Mouse (Mus musculus) ES-E14 (cell line): ENCODE measurements around the gene Marc2. TPM values are rescaled to one million over a fixed set of nuclear protein-coding genes. Genes with fewer than 3 reads are reported as not detected.

Experiments used
- DNase-seq: peaks from one replicate; pipeline ENCODE4 v3.0.0-alpha.2; 2013; ENCODE audit warnings: low read depth, low spot score
- H3K27ac ChIP-seq: 2 replicates; pipeline ENCODE4 v1.5.1; 2012; ENCODE audit warnings: low read depth, mild to moderate bottlenecking, low read length, moderate library complexity, mixed read lengths; ENCODE audit not compliant: poor library complexity, insufficient read depth, severe bottlenecking
- H3K36me3 ChIP-seq: 2 replicates; pipeline ENCODE4 v1.6.1; 2012; ENCODE audit warnings: mild to moderate bottlenecking, low read length, moderate library complexity, mixed read lengths; ENCODE audit not compliant: control insufficient read depth, poor library complexity, insufficient read depth, severe bottlenecking
- H3K4me1 ChIP-seq, 2 experiments: fragments of 150-350 bp in 1 of 2; sonication (generic) in 1 of 2; 2 replicates each; pipeline ENCODE4 v1.6.1; 2012; ENCODE audit warnings: low read length in 2 of 2, mild to moderate bottlenecking in 1 of 2, mixed read lengths in 1 of 2; ENCODE audit not compliant: control insufficient read depth in 2 of 2, insufficient read depth in 2 of 2, poor library complexity in 1 of 2
- H3K4me3 ChIP-seq, 2 experiments: fragments of 150-350 bp in 1 of 2; sonication (generic) in 1 of 2; 2 replicates each; pipeline ENCODE4 v1.5.1; 2012; ENCODE audit warnings: low read length in 2 of 2, low read depth in 1 of 2, mild to moderate bottlenecking in 1 of 2, mixed read lengths in 1 of 2; ENCODE audit not compliant: insufficient read depth in 1 of 2, poor library complexity in 1 of 2, severe bottlenecking in 1 of 2
- H3K9ac ChIP-seq: 2 replicates; pipeline ENCODE4 v1.6.1; 2012; ENCODE audit warnings: low read depth, mild to moderate bottlenecking, low read length, mixed read lengths; ENCODE audit not compliant: poor library complexity, insufficient read depth, severe bottlenecking
- H3K9me3 ChIP-seq: fragments of 150-350 bp; sonication (generic); 2 replicates; pipeline ENCODE4 v1.6.1; 2012; ENCODE audit warnings: low read depth, mild to moderate bottlenecking, low read length; ENCODE audit not compliant: control insufficient read depth, insufficient read depth
- CHD2 ChIP-seq: IDR thresholded peaks from 2 replicates; pipeline ENCODE4 v1.6.1; 2014; ENCODE audit warnings: mild to moderate bottlenecking, low read depth, low read length, inconsistent platforms
- HCFC1 ChIP-seq: IDR thresholded peaks from 2 replicates; pipeline ENCODE4 v1.6.1; 2012; ENCODE audit warnings: low read length, inconsistent platforms, borderline replicate concordance; ENCODE audit not compliant: insufficient read depth
- MAFK ChIP-seq: IDR thresholded peaks from 2 replicates; pipeline ENCODE4 v1.6.1; 2014; ENCODE audit warnings: mild to moderate bottlenecking, low read depth, low read length, inconsistent platforms; ENCODE audit not compliant: insufficient read depth
- ZC3H11A ChIP-seq: IDR thresholded peaks from 2 replicates; pipeline ENCODE4 v1.6.1; 2012; ENCODE audit warnings: low read depth, mild to moderate bottlenecking, inconsistent platforms, low read length, borderline replicate concordance
- ZNF384 ChIP-seq: IDR thresholded peaks from 2 replicates; pipeline ENCODE4 v1.6.1; 2012; ENCODE audit warnings: low read depth, low read length, inconsistent platforms
- in situ Hi-C, 2 experiments: fragments of 600-800 bp; cut with MboI; formaldehyde crosslinking; loops; one replicate each; pipeline ENCODE4 v1.15.1; 2025; ENCODE audit warnings: low sequenced_read_pairs in 2 of 2, inconsistent platforms in 1 of 2; ENCODE audit not compliant: unreplicated experiment in 2 of 2
- total RNA-seq: library from RNA; depleted of rRNA; stranded (reverse); fragments of 300-350 nt; gene quantifications from 2 replicates; pipeline ENCODE4 v1.2.3, GENCODE M21; 2012

Marc2 gene
- total RNA-seq, 1 experiment = 58.1 TPM

DNA sequence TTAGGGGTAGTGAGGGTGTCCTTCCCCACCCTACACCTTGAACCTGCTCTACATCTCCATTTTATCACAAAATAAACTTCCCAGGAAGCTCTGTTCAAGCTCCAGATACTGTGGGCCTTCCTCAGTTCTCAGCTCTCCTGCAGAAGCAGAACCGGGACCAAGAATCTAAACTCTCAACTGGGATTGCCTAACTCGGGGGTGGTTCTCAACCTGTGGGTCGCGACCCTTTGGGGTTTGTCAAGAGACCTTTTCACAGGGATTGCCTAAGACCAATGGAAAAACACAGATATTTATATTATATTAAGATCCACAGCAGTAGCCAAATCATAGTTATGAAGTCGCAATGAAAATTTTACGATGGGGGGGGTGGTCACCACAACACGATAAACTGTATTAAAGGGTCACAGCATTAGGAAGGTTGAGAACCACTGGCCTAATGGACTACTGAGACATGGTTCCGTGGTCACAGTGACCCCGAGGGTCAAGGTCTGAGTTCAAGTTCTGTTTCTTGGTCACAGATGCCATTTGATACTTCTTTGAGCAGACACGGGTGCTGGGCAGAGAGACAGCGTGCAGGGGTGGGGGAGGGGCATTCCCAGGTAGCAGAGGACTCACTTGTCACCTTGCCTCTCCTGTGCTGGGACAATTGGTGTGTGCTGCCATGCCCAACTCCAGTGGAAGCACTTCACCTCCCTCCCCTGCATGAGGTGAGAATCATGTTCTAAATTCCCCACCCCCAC is 24.6 kb upstream of the Marc2 start:
- Histone ChIP-seq H3K36me3 (no peaks in the 10 kb centered on the region), H3K4me3 (peak overlapping the region in 1 of 2 experiments; percentile 3; a peak in 1 of 4 replicates), H3K27ac (no peak overlapping the region), H3K9ac (no peak overlapping the region), H3K9me3 (no peaks in the 10 kb centered on the region), H3K4me1 (peaks cover 0 to 4% of the 10 kb centered on the region in 2 experiments; a peak in 1 of 4 replicates)
- TF ChIP-seq ZNF384 (no peak), HCFC1 (no peak), MAFK (no peak), CHD2 (peak; percentile 90), ZC3H11A (no peak)
- in situ Hi-C loops = no loop called here
- no peak for DNase-seq

DNA sequence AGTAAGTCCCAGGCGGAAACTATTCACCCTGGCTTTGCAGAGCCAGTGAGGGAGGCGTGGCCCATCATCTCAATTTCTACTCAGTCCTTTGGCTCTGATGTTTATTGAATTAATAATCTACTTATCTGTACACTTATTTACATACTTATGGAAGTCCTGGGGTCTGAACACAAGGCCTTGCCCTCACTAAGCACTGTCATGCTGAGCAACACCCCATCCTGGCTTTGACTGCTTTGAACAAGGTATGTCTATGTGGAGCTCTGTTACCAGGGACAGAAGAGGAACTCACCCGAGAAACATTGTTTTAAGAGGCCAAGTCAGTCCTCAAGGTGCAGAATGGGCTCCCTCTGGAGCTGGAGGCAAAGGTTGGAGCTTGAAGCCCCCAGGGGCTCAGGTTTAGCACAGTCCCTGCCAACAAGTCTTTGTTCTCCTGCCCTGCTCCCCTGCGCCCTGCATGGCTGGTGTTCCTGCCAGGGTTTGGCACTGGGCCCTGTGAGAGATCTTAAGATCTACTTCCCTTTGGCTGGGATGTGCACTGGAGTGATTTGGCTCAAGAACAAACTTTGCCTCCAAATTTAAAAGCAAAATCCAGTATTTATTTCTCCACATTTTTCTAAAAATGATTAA is 23.8 kb upstream of the Marc2 start:
- in situ Hi-C loops = no loop called here
- Histone ChIP-seq H3K36me3 (no peaks in the 10 kb centered on the region), H3K27ac (no peak overlapping the region), H3K4me3 (0 out of 4 replicates have a peak overlapping the region, but pooled peaks of 1 of the 2 experiments have one; percentile 3), H3K9me3 (no peaks in the 10 kb centered on the region), H3K4me1 (peaks cover 0 to 4% of the 10 kb centered on the region in 2 experiments; a peak in 1 of 4 replicates), H3K9ac (no peak overlapping the region)
- TF ChIP-seq ZC3H11A = no peak
- TF ChIP-seq HCFC1 = no peak
- TF ChIP-seq MAFK = no peak
- DNase-seq = no peak

DNA sequence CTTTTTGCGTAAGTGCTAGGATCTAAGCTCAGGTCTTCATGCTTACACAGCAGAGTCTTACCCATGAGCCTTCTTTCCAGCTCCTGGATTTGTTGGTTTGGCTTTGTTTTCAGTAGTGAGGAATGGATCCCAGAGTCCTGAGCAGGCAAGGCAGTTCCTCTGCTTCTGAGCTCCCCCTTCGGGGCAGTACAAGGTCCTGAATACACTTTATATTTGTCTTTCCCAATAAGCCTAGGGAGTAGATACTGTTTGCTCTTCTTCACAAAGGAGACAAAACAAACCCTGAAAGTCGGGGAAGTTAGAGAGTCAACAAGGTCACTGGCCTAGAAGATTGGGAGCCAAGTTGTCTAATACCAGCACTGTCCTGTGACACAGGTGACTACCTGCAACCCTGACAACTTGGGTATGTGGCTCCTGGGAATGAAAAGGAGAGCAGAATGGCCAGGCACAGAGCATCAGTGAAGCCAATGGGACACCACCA is 21.4 kb upstream of the Marc2 start:
- DNase-seq = no peak
- no peak overlapping the region for H3K4me3 ChIP-seq
- H3K9me3 ChIP-seq = no peaks in the 10 kb centered on the region
- in situ Hi-C loops = no loop called here
- no peak overlapping the region for H3K27ac ChIP-seq
- TF ChIP-seq ZC3H11A (no peak), MAFK (no peak), ZNF384 (no peak), CHD2 (no peak), HCFC1 (no peak)
- H3K4me1 ChIP-seq = no peaks in the 10 kb centered on the region
- H3K9ac ChIP-seq = no peak overlapping the region
- no peaks in the 10 kb centered on the region for H3K36me3 ChIP-seq

DNA sequence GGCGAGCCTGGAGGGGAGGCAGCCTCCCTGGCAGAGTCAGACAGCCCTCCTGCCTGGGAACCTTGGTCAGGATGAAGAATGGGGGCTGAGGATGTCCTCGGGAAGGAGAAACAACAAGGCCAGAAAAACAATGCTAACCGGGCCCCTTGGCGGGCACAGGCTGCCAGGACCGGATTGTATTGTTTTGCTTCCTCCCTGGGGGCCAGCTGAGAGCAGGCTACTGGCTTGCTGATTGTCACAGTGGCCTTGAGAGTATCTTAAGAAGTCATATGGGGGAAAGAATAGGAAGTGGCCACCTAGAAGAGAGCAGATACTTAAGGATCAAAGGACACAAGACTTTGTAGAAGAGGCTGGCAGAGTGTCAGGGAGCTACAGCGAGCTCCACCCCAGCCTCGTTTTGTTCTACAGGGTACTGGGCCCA is 18.1 kb upstream of the Marc2 start:
- in situ Hi-C loops = no loop called here
- H3K9ac ChIP-seq = no peak overlapping the region
- H3K4me1 ChIP-seq = no peaks in the 10 kb centered on the region
- H3K9me3 ChIP-seq = no peaks in the 10 kb centered on the region
- H3K4me3 ChIP-seq = no peak overlapping the region
- TF ChIP-seq HCFC1 (no peak), ZNF384 (no peak), ZC3H11A (no peak), CHD2 (no peak), MAFK (no peak)
- H3K27ac ChIP-seq = no peak overlapping the region
- no peak for DNase-seq
- no peaks in the 10 kb centered on the region for H3K36me3 ChIP-seq
